Mouse (Mus musculus): ENCODE results near the gene Acot6.

Gene Acot6

GRCm38 (mm10) chr12:84101493-84101845, 1.0 kb downstream of the Acot6 start:
- no peak for DNase-seq (ENCODE audit: low spot score in 2 of 2)

GRCm38 (mm10) chr12:84107012-84107411, 6.6 kb downstream of the Acot6 start:
- DNase-seq (ENCODE audit: low spot score in 2 of 2), result no peak

- no peak for DNase-seq (ENCODE audit: low spot score in 2 of 2)
These were observed 7.2 kb downstream of the Acot6 start for GRCm38 (mm10) chr12:84107692-84108091.

GRCm38 (mm10) chr12:84109924-84110323, 9.5 kb downstream of the Acot6 start:
- no peak for DNase-seq (ENCODE audit: low spot score in 2 of 2)

- DNase-seq (ENCODE audit: low spot score in 2 of 2), result no peak
These were observed 10.4 kb downstream of the Acot6 start for GRCm38 (mm10) chr12:84110814-84111213.

- no peak for DNase-seq (ENCODE audit: low spot score in 2 of 2)
These were observed 13.2 kb downstream of the Acot6 start for GRCm38 (mm10) chr12:84113676-84114075.

GRCm38 (mm10) chr12:84114153-84114994, 13.9 kb downstream of the Acot6 start, which contains the start of gene Dnal1:
Dnal1 (plus strand) TSS chr12:84114366.
- DNase-seq (ENCODE audit: low spot score in 2 of 2), result peak; percentile 73 to 81

- no peak for DNase-seq (ENCODE audit: low spot score in 2 of 2)
These were observed 19.1 kb downstream of the Acot6 start for GRCm38 (mm10) chr12:84119584-84119983.

- DNase-seq (ENCODE audit: low spot score in 2 of 2), result no peak
These were observed 25.4 kb downstream of the Acot6 start for GRCm38 (mm10) chr12:84125892-84126291.

- no peak for DNase-seq (ENCODE audit: low spot score in 2 of 2)
These were observed 26.4 kb downstream of the Acot6 start for GRCm38 (mm10) chr12:84126899-84127298.

- DNase-seq (ENCODE audit: low spot score in 2 of 2), result no peak
These were observed 28.1 kb downstream of the Acot6 start for GRCm38 (mm10) chr12:84128576-84128975.

- no peak for DNase-seq (ENCODE audit: low spot score in 2 of 2)
These were observed 29.5 kb downstream of the Acot6 start for GRCm38 (mm10) chr12:84129931-84130330.

- DNase-seq (ENCODE audit: low spot score in 2 of 2), result peak in 1 of 2 experiments; percentile 52
These were observed 31.8 kb downstream of the Acot6 start for GRCm38 (mm10) chr12:84132265-84132664.

- DNase-seq (ENCODE audit: low spot score in 2 of 2), result no peak
These were observed 36.7 kb downstream of the Acot6 start for GRCm38 (mm10) chr12:84137131-84137530.

GRCm38 (mm10) chr12:84140135-84140534, 39.7 kb downstream of the Acot6 start:
- DNase-seq (ENCODE audit: low spot score in 2 of 2), result no peak

- no peak for DNase-seq (ENCODE audit: low spot score in 2 of 2)
These were observed 40.8 kb downstream of the Acot6 start for GRCm38 (mm10) chr12:84141271-84141670.

- no peak for DNase-seq (ENCODE audit: low spot score in 2 of 2)
These were observed 42.0 kb downstream of the Acot6 start for GRCm38 (mm10) chr12:84142281-84143050.

- peak; percentile 47 to 50 for DNase-seq (ENCODE audit: low spot score in 2 of 2)
These were observed 47.6 kb downstream of the Acot6 start, which contains the start of gene Pnma1 for GRCm38 (mm10) chr12:84147954-84148621. Pnma1 (minus strand) TSS chr12:84148489.

- DNase-seq (ENCODE audit: low spot score in 2 of 2), result no peak
These were observed 48.2 kb downstream of the Acot6 start for GRCm38 (mm10) chr12:84148622-84149012.

- no peak for DNase-seq (ENCODE audit: low spot score in 2 of 2)
These were observed 49.5 kb downstream of the Acot6 start for GRCm38 (mm10) chr12:84149971-84150370.

GRCm38 (mm10) chr12:84150976-84151375, 50.5 kb downstream of the Acot6 start:
- no peak for DNase-seq (ENCODE audit: low spot score in 2 of 2)

GRCm38 (mm10) chr12:84151911-84152310, 51.5 kb downstream of the Acot6 start:
- DNase-seq (ENCODE audit: low spot score in 2 of 2), result no peak

All from thymus, postnatal 10 days (tissue).